Mouse (Mus musculus) left cerebral cortex, postnatal 25 days (tissue): ENCODE data around the gene Srebf1. TPM values are rescaled to one million over a fixed set of nuclear protein-coding genes. Genes with fewer than 3 reads are reported as not detected.

Experiments used
- DNase-seq, 2 experiments: peaks; one replicate each; pipeline ENCODE4 v3.0.0; 2022; ENCODE audit warnings: low spot score in 2 of 2, mixed read lengths in 1 of 2
- intact Hi-C: fragments of 180-260 bp; cut with DNase I; formaldehyde crosslinking; loops from one replicate; pipeline ENCODE4 v1.15.1; 2025
- total RNA-seq, 2 experiments: library from RNA; stranded (reverse); gene quantifications; 2 replicates each; pipeline ENCODE4 v1.2.3; 2021

Srebf1 gene
- total RNA-seq, 2 experiments from 2014 or later, result 42.3 to 50.7 TPM

DNA sequence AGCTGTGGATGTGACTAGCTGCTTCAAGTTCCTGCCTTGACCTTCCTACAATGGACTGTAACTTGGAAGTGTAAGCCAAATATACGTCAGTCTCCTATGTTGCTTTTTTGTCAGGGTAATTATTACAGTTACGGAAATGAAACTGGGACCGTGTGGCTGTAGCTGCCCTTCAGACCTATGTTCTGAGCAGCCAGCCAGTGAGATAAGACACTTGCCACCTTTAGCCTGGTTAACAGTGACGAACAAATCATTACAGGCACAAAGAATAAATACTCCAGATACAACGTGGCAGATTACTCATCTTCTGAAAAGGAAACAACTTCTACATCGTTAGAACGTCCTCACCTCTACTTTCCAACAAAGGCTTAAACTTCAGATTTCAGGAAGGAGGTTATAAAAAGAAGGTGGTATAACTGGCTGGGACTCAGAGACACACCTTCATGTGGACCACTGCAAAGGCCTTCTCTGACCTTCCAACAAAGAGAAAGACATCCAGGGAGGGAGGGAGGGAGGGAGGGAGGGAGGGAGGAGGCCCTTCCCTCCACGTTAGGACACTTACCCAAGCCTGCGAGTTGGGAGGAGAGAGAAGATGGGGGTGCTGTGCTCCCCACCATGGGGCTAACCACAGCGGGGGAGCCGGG, 22.2 kb upstream of the Srebf1 start:
- DNase-seq, result no peak
- intact Hi-C loops, result no loop called here

DNA sequence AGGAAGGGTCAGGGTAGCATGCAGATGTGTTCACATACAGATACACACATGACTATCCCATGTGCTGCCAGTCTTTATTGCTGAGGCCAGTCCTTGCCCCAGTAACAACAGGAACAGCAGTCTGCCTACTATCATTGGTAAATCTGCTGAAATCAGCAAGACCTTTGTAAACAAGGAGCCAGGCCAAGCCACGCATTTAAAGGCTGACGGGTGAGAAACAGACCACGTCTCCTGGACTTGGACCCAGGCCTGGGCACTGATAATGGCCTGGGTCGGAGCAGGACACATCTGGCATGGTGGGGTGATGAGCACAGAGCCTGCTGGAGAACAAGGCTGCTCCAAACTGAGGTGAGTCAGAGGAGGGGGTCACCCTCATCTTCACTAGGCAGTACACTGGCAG, 18.1 kb upstream of the Srebf1 start:
- DNase-seq, result no peak
- intact Hi-C loops, result no loop called here

DNA sequence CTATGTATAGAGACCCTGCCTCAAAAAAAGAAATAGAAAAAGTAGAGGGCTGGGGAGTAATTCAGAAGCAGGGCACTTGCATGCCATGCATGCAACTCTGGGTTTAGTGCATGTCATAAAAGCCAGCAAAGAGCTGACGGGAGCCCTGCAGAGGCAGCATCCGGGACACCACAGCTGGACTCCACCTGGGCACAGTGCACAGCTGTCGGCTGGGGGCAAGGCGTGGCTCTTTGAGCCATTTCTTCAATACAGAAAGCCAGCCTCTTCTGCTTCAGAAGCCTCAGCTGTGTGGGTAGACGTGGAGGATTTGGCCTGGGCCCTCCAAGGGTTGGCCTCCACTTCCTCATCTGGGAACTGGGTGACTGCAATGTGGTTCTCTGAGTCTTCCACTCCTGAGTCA, 13.0 kb upstream of the Srebf1 start:
- no peak for DNase-seq
- intact Hi-C loops, result no loop called here

DNA sequence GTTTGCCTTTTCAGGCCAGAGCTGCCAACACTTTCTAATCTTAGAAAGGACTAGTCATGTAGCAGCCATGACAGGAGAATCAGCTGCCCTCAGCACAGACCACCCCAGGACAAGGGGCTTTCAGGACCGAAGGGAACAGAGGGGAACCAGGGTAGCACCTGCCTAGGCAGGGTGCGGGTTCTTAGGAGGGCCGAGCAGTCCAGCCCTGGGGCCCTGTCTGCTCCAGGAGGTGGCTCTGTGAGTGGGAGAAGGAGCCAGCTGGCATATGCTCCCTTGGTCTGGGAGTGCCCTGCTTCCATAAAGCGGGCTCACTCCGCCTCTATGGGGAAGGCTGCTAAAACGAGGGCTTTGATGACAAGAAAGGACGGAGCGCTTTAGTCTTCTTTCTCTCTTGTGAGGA, 10.9 kb upstream of the Srebf1 start:
- DNase-seq, result peak; percentile 32 to 61
- intact Hi-C loops, result no loop called here

DNA sequence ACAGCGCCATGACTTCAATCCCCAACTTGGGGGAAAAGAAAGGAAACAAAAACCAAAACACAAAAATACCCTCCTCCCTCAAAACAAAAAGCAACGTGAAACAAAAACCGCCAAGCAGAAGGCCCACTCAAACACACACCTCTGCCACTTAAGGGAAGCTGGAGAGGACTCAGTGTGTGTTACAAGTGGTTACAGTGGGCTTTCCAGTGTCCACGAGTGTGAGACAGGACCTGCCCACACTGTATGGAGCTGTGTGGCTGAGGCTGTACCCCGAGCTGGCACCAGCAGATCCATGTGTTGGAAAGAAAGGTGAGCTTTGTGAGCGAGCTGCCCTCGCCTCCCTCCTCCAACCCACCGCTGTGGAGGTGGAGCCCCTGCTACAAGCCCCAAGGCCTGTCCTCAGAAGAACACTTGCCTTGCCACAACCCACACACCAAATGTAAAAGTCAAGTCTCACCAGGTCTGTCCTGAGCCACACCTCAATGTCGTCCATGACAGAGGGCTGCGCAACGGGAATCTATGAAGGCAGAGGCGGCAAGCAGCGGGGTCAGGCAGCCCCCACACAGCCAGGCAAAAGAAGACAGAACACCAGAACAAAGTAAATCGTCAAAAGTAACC, 10.2 kb upstream of the Srebf1 start:
- intact Hi-C loops, result no loop called here
- DNase-seq, result no peak

DNA sequence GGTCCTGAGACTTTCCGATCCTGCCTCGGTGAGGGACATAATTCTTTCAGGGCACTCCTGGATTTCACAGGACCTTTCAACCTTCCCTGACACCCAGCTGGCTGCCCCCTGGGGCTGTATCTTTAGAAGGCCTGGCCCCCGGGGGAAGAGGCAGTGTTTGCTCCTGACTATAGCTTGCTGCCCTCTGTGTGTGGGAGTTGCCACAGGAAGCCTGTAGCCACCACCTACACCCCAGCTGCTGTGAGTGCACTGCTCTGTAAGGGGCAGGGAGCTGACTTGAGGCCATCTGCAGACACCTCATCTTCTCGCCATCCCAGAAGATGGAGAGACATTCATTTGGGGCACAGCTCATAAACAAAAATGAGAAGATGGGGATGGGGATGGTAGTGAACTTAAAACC, 9.6 kb upstream of the Srebf1 start:
- DNase-seq, result no peak
- intact Hi-C loops, result no loop called here

DNA sequence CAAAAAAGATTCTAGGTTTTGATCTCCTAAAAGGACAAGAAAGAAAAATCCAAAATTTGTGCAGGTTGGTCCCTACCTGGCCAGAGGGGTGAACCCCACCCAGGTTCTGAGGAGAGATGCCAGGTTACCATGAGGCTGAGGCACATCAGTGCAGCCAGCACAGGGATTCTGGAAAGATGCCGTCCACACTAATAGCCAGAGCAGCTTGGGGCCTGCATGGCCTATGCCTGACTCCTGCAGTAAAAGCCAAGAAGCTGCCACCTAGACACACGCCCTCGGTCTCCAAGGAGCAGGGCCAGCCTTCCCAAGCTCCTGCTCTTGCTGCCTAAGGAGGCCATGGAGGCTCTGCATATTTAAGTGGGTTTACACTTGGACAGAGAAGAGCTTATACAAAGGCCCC, 8.9 kb upstream of the Srebf1 start:
- intact Hi-C loops, result no loop called here

DNA sequence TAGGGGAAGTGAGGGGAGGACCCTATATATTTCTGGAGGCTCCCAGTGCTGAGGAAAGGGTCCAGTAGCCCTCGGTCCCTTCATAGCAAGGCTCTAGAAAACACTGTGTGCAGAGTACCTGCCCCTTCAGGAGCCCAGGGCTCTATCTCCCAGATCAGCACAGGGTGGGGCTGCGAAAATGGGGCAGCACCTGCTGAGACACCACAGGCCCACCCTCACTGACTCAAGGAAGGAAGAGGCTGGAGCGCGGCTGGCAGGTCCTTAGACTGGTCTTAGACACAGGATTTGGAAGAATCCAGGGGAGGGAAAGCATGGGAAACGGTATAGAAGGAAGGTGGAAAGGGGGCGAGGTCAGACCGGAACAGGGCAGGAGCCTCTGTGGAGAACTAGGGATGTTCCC, 8.1 kb upstream of the Srebf1 start:
- DNase-seq, result no peak
- intact Hi-C loops, result no loop called here

More for the DNA sequence above, 8.9 kb upstream of the Srebf1 start:
- DNase-seq, result no peak

DNA sequence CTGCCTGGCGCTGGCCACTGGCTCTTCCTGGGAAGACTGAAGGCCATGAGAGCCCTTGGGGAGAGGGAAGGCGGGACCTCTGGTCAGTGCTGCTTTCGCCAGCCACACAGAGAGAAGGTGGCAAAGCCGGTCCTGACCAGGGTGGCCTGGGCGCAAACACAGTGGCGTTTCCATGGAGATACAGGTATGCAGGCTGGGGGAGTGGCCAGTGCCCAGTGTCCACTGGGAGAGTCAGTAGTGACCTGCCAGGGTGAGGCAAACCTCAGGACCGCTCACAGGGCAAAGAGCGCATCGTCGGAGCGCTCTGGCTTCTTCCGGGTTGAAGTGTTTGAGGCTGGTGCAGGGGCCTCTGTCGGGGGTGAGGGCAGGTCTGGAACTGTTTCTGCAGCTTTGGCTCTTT, 7.4 kb upstream of the Srebf1 start:
- DNase-seq, result no peak
- intact Hi-C loops, result no loop called here

DNA sequence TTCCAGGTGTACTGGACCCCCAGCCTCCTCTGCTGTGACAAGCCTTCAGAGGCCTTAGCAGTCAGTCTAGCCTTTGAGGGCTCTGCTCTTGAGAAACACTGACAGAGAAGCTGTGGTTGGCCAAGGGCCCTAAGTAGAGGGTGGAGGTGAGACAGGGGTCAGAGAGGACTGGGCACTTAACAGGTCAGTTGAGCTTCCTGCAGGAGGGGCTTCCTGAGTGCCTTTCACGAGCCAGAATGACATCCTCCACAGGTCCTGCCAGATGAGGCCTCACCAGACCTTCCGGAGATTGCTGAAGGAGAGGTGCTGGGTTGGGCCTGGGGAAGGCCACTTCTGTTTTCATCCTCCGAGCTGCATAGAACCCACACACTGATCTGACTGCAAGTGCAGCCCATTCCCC, 6.1 kb upstream of the Srebf1 start:
- DNase-seq, result no peak
- intact Hi-C loops, result no loop called here

DNA sequence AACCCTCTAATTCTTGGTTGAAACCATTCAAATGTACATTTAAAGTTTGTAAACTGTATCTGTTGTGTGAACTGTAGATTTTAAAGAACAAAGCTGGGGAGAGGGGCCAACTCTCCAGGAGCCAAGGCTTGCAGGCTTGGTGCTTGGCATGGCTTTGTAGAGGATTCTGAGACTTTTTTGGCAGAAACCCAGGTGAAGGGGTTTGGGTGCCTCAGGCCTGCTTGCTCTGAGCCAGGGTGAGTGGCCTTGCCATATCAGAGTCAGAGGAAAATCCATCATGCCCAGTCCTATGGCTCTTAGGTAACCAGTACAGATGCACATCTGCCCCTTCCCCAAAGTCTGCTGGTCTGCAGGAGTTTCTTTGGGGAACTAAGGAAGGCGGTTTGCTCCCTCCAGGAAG, 3.5 kb upstream of the Srebf1 start:
- no peak for DNase-seq
- intact Hi-C loops, result no loop called here

DNA sequence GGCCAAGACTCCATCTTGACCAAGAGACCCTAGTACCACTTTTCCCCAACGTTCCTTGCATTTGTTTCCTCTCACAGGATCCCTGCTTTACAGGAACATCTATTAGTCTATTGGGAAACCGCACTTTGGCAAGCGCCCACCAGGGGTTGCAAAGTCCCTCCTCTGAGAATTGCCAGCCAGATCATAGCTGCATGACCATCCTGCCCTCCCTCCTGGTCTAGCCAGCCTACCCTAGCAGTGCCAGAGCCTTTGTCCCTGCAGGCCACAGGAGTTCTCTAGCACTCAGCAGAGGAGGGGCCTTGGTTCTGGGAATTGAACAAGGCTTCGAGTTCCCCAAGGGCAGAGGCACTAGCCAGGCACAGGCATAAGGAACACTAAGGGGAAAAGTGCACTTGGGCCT, 2.3 kb upstream of the Srebf1 start:
- intact Hi-C loops, result no loop called here
- no peak for DNase-seq

DNA sequence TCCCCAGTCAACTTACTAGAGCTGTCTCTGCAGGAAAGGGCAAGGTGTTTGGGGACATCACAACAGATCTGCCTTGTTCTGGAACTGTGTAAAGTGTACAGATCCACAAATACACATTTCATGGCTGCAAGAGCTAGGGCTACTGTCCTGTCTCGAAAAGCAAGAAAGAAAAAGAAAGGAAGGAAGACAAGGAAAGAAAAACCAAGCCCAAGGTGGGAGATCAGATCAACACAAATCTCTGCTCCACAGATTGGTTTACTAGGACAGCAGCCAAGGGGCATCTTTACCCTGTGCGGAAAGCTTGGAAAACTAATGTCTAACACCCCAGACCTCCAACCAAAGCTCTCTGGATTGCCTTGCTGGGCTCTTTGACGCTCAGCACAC, 304 bp downstream of the Srebf1 start:
- no peak for DNase-seq
- intact Hi-C loops, result no loop called here

DNA sequence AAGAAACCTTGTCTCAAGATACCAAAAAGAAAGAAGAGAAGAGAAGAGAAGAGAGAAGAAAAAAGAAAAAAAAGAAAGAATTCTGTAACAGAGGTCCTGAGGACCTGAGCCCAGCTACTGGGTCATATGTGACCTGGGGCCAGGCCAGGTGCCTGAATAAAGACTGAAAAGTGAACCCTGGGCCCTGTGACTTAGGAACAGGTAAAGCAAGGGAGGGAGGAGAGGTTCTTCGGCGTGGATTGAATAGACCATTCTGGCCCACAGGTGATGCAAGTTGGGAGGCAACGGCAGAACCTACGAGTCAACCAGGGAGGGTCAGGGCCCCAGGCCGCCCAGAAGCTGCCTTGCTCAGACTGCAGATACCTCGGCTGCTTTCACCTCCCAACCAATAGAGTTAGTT, 956 bp downstream of the Srebf1 start:
- intact Hi-C loops, result no loop called here
- no peak for DNase-seq

DNA sequence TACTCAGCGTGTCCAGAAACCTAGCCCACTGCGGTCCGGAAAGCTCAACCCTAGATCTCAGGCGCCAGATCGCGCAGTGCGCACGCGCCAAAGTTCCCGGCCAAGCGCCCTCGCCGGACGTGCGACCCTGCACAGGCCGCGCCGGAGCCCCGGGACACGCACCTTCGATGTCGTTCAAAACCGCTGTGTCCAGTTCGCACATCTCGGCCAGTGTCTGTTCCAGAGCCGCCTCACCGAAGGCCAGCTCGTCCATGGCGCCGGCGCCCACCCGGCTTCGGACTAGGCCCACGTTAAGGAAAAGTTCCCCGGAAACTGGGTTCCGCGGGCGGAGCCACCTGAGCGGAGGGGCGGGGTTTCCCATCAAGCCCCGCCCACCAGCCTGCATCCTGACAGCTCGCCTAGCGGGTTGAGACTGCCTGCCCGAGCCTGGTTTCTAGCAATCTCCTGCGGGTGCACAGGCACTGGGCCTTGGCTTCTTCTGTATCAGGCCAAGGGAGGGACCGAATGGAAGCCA, 2.0 kb downstream of the Srebf1 start:
- DNase-seq, result peak; percentile 88 to 90
- intact Hi-C loops, result no loop called here

DNA sequence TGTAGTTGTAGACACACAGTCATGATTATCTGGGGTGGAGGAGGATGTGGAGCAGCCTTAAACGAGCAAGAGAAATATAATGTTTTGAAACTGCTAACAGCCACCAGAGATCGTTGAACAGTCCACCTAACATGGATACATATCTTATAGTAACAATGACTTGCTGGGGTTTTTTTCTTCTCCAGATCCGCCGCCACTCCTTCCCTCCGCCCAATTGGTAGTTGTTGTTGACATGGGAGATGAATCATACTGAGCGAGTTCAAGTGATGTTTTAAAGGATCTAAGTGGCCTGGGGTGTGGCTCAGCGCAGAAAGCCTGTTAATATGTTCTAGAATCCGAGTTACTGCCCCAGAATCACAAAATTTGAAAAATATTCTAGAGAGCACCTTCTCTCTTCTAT, 2.8 kb downstream of the Srebf1 start:
- DNase-seq, result no peak
- intact Hi-C loops, result no loop called here

DNA sequence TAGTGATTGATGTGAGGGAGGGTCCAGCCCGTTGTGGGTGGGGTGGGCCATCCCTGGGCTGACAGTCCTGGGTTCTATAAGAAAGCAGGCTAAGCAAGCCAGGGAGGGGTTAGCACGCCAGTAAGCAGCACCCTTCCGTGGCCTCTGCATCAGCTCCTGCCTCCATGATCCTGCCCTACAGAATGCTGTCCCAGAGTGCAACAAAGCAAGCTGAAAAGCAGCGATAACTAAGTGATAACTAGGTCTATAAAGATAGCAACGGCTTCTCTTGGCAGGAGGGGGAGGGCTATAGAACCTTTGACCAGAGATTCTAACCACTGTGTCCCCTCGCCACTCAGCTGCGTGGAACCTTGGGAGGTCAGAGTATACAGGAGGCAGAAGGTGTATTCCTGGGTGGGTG, 4.9 kb downstream of the Srebf1 start:
- DNase-seq, result no peak
- intact Hi-C loops, result no loop called here

DNA sequence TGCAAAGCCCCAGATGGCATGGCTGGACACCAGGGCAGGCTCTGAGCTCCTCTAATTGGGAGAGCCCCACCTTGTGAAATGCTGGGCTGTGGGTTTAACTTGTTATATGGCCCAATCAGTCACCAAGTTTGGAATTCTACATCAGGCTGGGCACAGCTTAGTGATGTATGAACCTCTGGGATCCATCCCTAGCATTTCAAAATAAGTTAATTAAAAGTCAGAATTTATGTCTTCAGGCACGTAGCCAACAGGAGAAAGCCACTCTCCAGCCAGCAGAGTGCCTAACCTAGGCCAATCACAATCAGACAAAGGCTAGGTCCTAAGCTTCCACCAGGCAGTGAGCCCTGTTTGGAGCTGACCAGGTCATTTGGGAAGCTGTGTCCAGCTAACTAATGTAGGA, 5.7 kb downstream of the Srebf1 start:
- intact Hi-C loops, result no loop called here
- DNase-seq, result no peak

DNA sequence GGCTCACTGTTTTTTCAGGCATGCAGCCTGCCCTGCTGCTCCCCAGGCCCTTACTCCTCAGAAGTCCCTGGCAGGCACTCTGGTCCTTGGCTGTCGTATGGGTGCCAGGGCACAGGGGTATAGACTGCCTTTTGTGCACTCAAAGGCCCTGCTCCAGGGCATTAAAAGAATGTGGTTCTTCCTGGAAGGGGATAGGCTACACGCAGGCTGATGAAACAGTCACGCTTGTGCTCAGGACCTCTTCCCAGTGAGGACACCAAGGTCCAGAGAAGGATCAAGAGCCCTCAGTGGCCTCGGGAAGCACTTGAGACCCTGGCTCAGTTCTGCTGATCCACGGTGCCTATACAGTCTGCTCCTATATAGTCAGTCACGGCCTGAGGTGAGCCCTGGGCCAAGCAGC, 9.1 kb downstream of the Srebf1 start:
- DNase-seq, result no peak
- intact Hi-C loops, result no loop called here

DNA sequence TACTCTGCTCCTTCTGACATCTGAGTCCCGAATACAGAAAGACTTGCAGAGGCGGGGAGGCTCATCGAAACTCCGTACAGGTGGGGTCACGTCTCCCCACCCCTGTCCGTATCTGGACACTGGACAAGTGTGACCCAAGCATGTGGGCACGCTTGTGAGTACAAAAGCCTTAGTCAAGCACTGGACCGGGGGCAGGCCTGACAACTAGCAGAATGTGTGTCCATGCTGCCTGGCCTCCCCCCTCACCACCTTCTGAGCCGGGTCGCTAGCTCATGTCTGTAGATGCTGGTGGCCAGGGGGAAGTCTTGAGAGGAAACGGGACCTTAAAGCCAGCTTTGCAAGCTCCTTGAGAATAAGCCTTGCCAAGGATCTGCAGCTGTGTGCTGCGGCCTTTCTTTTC, 10.6 kb downstream of the Srebf1 start:
- intact Hi-C loops, result no loop called here
- DNase-seq, result no peak

DNA sequence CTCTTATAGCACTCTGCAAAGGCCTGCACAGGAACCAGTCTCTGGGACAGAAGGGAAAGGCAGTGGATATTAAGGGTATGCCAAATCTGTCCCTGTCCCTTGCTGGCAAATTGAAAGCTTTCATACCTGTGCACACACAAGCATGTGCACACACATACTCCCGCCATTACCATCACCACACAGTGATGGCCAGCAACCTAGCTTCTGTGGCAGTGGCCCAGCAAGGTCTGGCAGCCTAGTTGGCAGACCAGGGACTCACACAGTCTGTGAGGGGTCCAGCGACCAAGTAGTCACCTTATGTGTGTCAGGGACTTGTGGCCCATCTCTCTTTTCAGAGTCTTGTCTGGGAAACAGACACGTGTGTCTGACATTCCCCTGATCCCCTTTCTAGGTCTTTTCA, 11.2 kb downstream of the Srebf1 start:
- DNase-seq, result no peak
- intact Hi-C loops, result no loop called here

DNA sequence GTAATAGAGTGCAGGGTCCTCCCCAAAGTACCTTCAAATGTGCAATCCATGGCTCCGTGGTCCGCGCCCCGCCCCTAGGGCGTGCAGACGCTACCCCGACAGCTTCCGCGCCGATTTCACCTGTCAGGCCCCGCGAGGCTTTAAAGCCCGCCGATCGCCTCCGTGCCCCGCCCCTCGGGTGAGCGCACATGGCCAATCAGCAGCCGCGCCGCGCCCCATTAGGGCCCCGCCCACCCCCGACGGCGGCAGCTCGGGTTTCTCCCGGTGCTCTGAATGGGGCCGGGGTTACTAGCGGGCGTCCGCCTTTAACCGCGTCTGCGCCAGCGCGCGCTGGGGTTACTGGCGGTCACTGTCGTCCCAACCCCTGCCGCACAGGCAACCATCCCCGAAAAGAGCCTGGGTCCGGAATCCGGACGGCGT, 12.1 kb downstream of the Srebf1 start:
- intact Hi-C loops, result no loop called here

More for the DNA sequence above, 12.1 kb downstream of the Srebf1 start:
- DNase-seq, result peak; percentile 83
